Mouse (Mus musculus) E14TG2a.4 (cell line): ENCODE results near the gene Abhd17a.
A peak's percentile ranks its signal among the peaks of the same experiment; 100 is the strongest.

Experiments used
- H3K27me3 ChIP-seq: 2 replicates; pipeline ENCODE4 v1.6.1; 2014; ENCODE audit warnings: low read length, control low read depth; ENCODE audit not compliant: insufficient read depth
- H3K36me3 ChIP-seq: 2 replicates; pipeline ENCODE4 v1.6.1; 2014; ENCODE audit warnings: low read length, control low read depth; ENCODE audit not compliant: insufficient read depth
- H3K4me1 ChIP-seq: replicated peaks from 2 replicates; pipeline ENCODE4 v1.6.1; 2014; ENCODE audit warnings: low read depth, low read length, control low read depth
- H3K4me3 ChIP-seq: replicated peaks from 2 replicates; pipeline ENCODE4 v1.5.1; 2014; ENCODE audit warnings: mild to moderate bottlenecking, low read length
- H3K9me3 ChIP-seq: 2 replicates; pipeline ENCODE4 v1.6.1; 2014; ENCODE audit warnings: low read length, control low read depth
- CTCF ChIP-seq: conservative IDR thresholded peaks from 2 replicates; pipeline ENCODE4 v1.5.1; 2014; ENCODE audit warnings: low read length
- NANOG ChIP-seq: IDR thresholded peaks from 2 replicates; pipeline ENCODE4 v1.6.1; 2014; ENCODE audit warnings: borderline replicate concordance, low read length, mixed read lengths
- POU5F1 ChIP-seq: IDR thresholded peaks from 2 replicates; pipeline ENCODE4 v1.6.1; 2014; ENCODE audit warnings: low read length, borderline replicate concordance

The Abhd17a gene

GRCm38 (mm10) chr10:80585581-80585980, 4.6 kb downstream of the Abhd17a start:
- no peak overlapping the region; the same call in 1 of the 2 replicates for H3K4me3 ChIP-seq
- H3K27me3 ChIP-seq = no peaks in the 10 kb centered on the region
- no peaks in the 10 kb centered on the region for H3K9me3 ChIP-seq
- H3K36me3 ChIP-seq = peaks cover 54% of the 10 kb centered on the region
- no peak for TF ChIP-seq NANOG
- TF ChIP-seq POU5F1 = no peak
- H3K4me1 ChIP-seq = peaks cover 70% of the 10 kb centered on the region

GRCm38 (mm10) chr10:80584642-80585552, 5.2 kb downstream of the Abhd17a start:
- Histone ChIP-seq H3K9me3 (no peaks in the 10 kb centered on the region), H3K4me1 (peaks cover 73% of the 10 kb centered on the region), H3K4me3 (peak overlapping the region; percentile 66), H3K27me3 (no peaks in the 10 kb centered on the region), H3K36me3 (peaks cover 54% of the 10 kb centered on the region)
- TF ChIP-seq CTCF = no peak
- TF ChIP-seq NANOG = no peak
- no peak for TF ChIP-seq POU5F1

- Histone ChIP-seq H3K4me1 (peaks cover 75% of the 10 kb centered on the region), H3K27me3 (no peaks in the 10 kb centered on the region), H3K36me3 (peaks cover 54% of the 10 kb centered on the region), H3K9me3 (no peaks in the 10 kb centered on the region), H3K4me3 (peak overlapping the region; percentile 66)
- no peak for TF ChIP-seq POU5F1
- no peak for TF ChIP-seq CTCF
- no peak for TF ChIP-seq NANOG
Measured at GRCm38 (mm10) chr10:80584045-80584488, 6.1 kb downstream of the Abhd17a start.

GRCm38 (mm10) chr10:80583047-80583446, 7.1 kb downstream of the Abhd17a start:
- no peaks in the 10 kb centered on the region for H3K9me3 ChIP-seq
- no peaks in the 10 kb centered on the region for H3K27me3 ChIP-seq
- peaks cover 71% of the 10 kb centered on the region for H3K4me1 ChIP-seq
- no peak for TF ChIP-seq CTCF
- no peak for TF ChIP-seq NANOG
- no peak for TF ChIP-seq POU5F1
- H3K36me3 ChIP-seq = peaks cover 54% of the 10 kb centered on the region
- H3K4me3 ChIP-seq = peak overlapping the region; percentile 66

- Histone ChIP-seq H3K36me3 (peaks cover 48% of the 10 kb centered on the region), H3K9me3 (no peaks in the 10 kb centered on the region), H3K4me3 (peak overlapping the region; percentile 93), H3K4me1 (peaks cover 57% of the 10 kb centered on the region), H3K27me3 (no peaks in the 10 kb centered on the region)
- TF ChIP-seq NANOG (no peak), CTCF (peak; percentile 57)
Measured at GRCm38 (mm10) chr10:80578911-80579310, 11.2 kb downstream of the Abhd17a start.

GRCm38 (mm10) chr10:80578131-80578750, 11.9 kb downstream of the Abhd17a start:
- Histone ChIP-seq H3K36me3 (peaks cover 48% of the 10 kb centered on the region), H3K4me3 (peak overlapping the region; percentile 93), H3K27me3 (no peaks in the 10 kb centered on the region), H3K9me3 (no peaks in the 10 kb centered on the region), H3K4me1 (peaks cover 57% of the 10 kb centered on the region)
- TF ChIP-seq POU5F1 (no peak), CTCF (peak; percentile 78), NANOG (no peak)

- no peak for TF ChIP-seq CTCF
- no peak for TF ChIP-seq NANOG
- TF ChIP-seq POU5F1 = no peak
- Histone ChIP-seq H3K4me3 (peak within 1 kb of the TSS; percentile 93), H3K36me3 (peaks cover 45% of the 10 kb centered on the region), H3K27me3 (no peaks in the 10 kb centered on the region), H3K4me1 (peaks cover 58% of the 10 kb centered on the region), H3K9me3 (no peaks in the 10 kb centered on the region)
Measured at GRCm38 (mm10) chr10:80577195-80578130, 12.7 kb downstream of the Abhd17a start, which contains the start of gene Klf16. Klf16 (minus strand) TSS chr10:80577321.
